Mouse (Mus musculus) intestine, embryonic 16.5 days (tissue): ENCODE data around the gene Phlda2. TPM values are rescaled to one million over a fixed set of nuclear protein-coding genes. Genes with fewer than 3 reads are reported as not detected.

ENCODE experiments used
- ATAC-seq: fragments of 200-750 bp; cut with Nextera tagmentation; 2 replicates; pipeline ENCODE4 v1.8.0; 2017; ENCODE audit warnings: moderate TSS enrichment, moderate library complexity
- H3K27ac ChIP-seq: fragments of 300-500 bp; sonication (generic); 2 replicates; pipeline ENCODE4 v1.5.1; 2014; ENCODE audit warnings: mild to moderate bottlenecking, low read length
- H3K27me3 ChIP-seq: fragments of 300-500 bp; sonication (generic); replicated peaks from 2 replicates; pipeline ENCODE4 v1.6.1; 2014; ENCODE audit warnings: low read length, control low read depth, mixed read lengths; ENCODE audit not compliant: control insufficient read depth, insufficient read depth
- H3K36me3 ChIP-seq: fragments of 300-500 bp; sonication (generic); 2 replicates; pipeline ENCODE4 v1.6.1; 2014; ENCODE audit warnings: low read length, control low read depth; ENCODE audit not compliant: control insufficient read depth, insufficient read depth
- H3K4me1 ChIP-seq: fragments of 300-500 bp; sonication (generic); 2 replicates; pipeline ENCODE4 v1.6.1; 2014; ENCODE audit warnings: low read length, control low read depth, mixed read lengths; ENCODE audit not compliant: control insufficient read depth, insufficient read depth
- H3K4me2 ChIP-seq: fragments of 300-500 bp; sonication (generic); 2 replicates; pipeline ENCODE4 v1.6.1; 2014; ENCODE audit warnings: low read depth, low read length, control low read depth
- H3K4me3 ChIP-seq: fragments of 300-500 bp; sonication (generic); 2 replicates; pipeline ENCODE4 v1.5.1; 2014; ENCODE audit warnings: mild to moderate bottlenecking, low read length
- H3K9ac ChIP-seq: fragments of 300-500 bp; sonication (generic); 2 replicates; pipeline ENCODE4 v1.6.1; 2014; ENCODE audit warnings: low read depth, low read length
- H3K9me3 ChIP-seq: fragments of 300-500 bp; sonication (generic); 2 replicates; pipeline ENCODE4 v1.6.1; 2016; ENCODE audit warnings: low read length, control low read depth; ENCODE audit not compliant: control insufficient read depth
- WGBS: fragments of 180-500 bp; shearing (Covaris S2); extraction: QIAGEN DNeasy Blood & Tissue Kit; methylation state at CpG from one replicate; pipeline ENCODE4 v1.1.7; 2014; 5-methylcytosine and 5-hydroxymethylcytosine counted together
- polyA plus RNA-seq: library from polyadenylated mRNA; unstranded; fragments of >200 nt; fragmentation: Nextera tagmentation; extraction: Ambion mirVana; gene quantifications from 2 replicates; pipeline ENCODE4 v1.2.1, GENCODE M21; 2015

The Phlda2 gene
- polyA plus RNA-seq, 1 experiment from 2014 or later: 16.1 TPM

GRCm38 (mm10) chr7:143460217-143460834 is 42.6 kb downstream of the Phlda2 start:
- no peak for ATAC-seq
- Histone ChIP-seq H3K27me3 (no peaks in the 10 kb centered on the region), H3K4me1 (peaks cover 16% of the 10 kb centered on the region), H3K9me3 (peaks cover 24% of the 10 kb centered on the region), H3K36me3 (no peaks in the 10 kb centered on the region), H3K4me3 (peak overlapping the region; percentile 63), H3K9ac (peak overlapping the region; percentile 70), H3K4me2 (peak overlapping the region; percentile 68), H3K27ac (peak overlapping the region; percentile 77)
- 35% methylated on average over 60 of the region's 60 CpGs for WGBS

GRCm38 (mm10) chr7:143459332-143460211 is 43.4 kb downstream of the Phlda2 start:
- no peaks in the 10 kb centered on the region for H3K27me3 ChIP-seq
- 27% methylated on average over 100 of the region's 100 CpGs for WGBS
- H3K9me3 ChIP-seq: peaks cover 24% of the 10 kb centered on the region
- H3K9ac ChIP-seq: peak overlapping the region; percentile 70
- ATAC-seq: peak; percentile 17; the same call in 1 of the 2 replicates
- H3K4me1 ChIP-seq: peaks cover 10% of the 10 kb centered on the region
- peak overlapping the region; percentile 68 for H3K4me2 ChIP-seq
- H3K36me3 ChIP-seq: no peaks in the 10 kb centered on the region
- H3K27ac ChIP-seq: peak overlapping the region; percentile 77
- peak overlapping the region; percentile 63 for H3K4me3 ChIP-seq

GRCm38 (mm10) chr7:143458963-143459331 is 44.0 kb downstream of the Phlda2 start:
- peak overlapping the region; percentile 63 for H3K4me3 ChIP-seq
- H3K9me3 ChIP-seq: peaks cover 24% of the 10 kb centered on the region
- WGBS: 22% methylated on average over 38 of the region's 38 CpGs
- H3K9ac ChIP-seq: peak overlapping the region; percentile 70
- peaks cover 9% of the 10 kb centered on the region for H3K4me1 ChIP-seq
- H3K27ac ChIP-seq: peak overlapping the region; percentile 77
- peak overlapping the region; percentile 68 for H3K4me2 ChIP-seq
- no peaks in the 10 kb centered on the region for H3K27me3 ChIP-seq
- no peaks in the 10 kb centered on the region for H3K36me3 ChIP-seq
- no peak for ATAC-seq

Other genes with a start within 250 kb of the Phlda2 start
- 522 and 653 TPM in 2 replicates for gene Cdkn1c, start 42.1 kb downstream of the Phlda2 start, polyA plus RNA-seq
- 18.2 and 22.7 TPM in 2 replicates for gene Slc22a18, start 29.4 kb downstream of the Phlda2 start, polyA plus RNA-seq
- 175 and 192 TPM in 2 replicates for gene Nap1l4, start 46.0 kb upstream of the Phlda2 start, polyA plus RNA-seq
- gene Cars, start 96.9 kb upstream of the Phlda2 start, polyA plus RNA-seq: 56.4 and 62.8 TPM in 2 replicates
- 0.27 and 0.33 TPM in 2 replicates for gene Tnfrsf26, start 125.6 kb upstream of the Phlda2 start, polyA plus RNA-seq
- gene Tnfrsf22, start 146.5 kb upstream of the Phlda2 start, polyA plus RNA-seq: 3.4 and 4.5 TPM in 2 replicates
- 1.2 and 1.4 TPM in 2 replicates for gene Tnfrsf23, start 182.7 kb upstream of the Phlda2 start, polyA plus RNA-seq